Mouse (Mus musculus): Measurements from ENCODE around the gene Pigo. TPM values are rescaled to one million over a fixed set of nuclear protein-coding genes. Genes with fewer than 3 reads are reported as not detected.

Gene Pigo
- polyA plus RNA-seq, 1 experiment = 8.0 TPM

DNA sequence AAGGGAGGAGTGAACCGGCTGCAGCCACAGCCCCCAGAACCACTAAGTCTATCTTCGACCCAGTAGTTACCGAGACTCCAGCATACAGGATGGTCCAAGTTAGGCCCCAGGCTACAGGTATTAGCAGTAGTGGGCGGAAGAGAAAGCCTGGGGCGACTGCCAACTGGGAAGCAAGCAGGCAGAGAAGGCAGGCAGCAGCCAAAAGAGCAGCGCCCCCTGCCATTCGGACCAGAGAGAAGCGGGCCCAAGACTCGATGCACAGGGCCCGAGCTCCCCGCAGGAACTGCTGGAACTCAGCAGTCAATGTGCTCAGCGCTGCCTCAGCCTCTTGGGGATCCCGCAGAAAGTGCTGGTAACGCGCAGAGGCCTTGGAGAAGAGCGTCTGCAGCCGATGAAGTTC lies 4.3 kb downstream of the Pigo start:
- Histone ChIP-seq H3K4me3 (no peak overlapping the region), H3K79me2 (ENCODE audit: control insufficient read depth, insufficient read depth) (no peaks in the 10 kb centered on the region), H3K27me3 (ENCODE audit: control insufficient read depth, insufficient read depth, insufficient read length) (no peaks in the 10 kb centered on the region), H3K36me3 (ENCODE audit: control insufficient read depth, insufficient read depth) (no peaks in the 10 kb centered on the region), H3K4me2 (ENCODE audit: low read depth) (no peak overlapping the region), H3ac (ENCODE audit: control insufficient read depth, insufficient read length) (no peak overlapping the region)
- TF ChIP-seq MYOD1 (IDR thresholded peaks at IDR 0.05; ENCODE audit: control insufficient read depth in 1 of 3, insufficient read length in 2 of 3, low read depth in 2 of 3) = no peak
- no peak for TF ChIP-seq TCF12 (IDR thresholded peaks at IDR 0.05; ENCODE audit: insufficient read depth, poor library complexity, severe bottlenecking)
- no peak for TF ChIP-seq MYOG (IDR thresholded peaks at IDR 0.05; ENCODE audit: control insufficient read depth in 1 of 3, insufficient read depth in 1 of 3, insufficient read length in 2 of 3, low read depth in 2 of 3)
- TF ChIP-seq CEBPB (IDR thresholded peaks at IDR 0.05; ENCODE audit: insufficient read depth, poor library complexity, severe bottlenecking) = no peak
- TF ChIP-seq USF1 (IDR thresholded peaks at IDR 0.05; ENCODE audit: low read depth) = no peak
- no peak for TF ChIP-seq POLR2AphosphoS2 (IDR thresholded peaks at IDR 0.05; ENCODE audit: insufficient read length, low read depth)
- TF ChIP-seq TCF3 (IDR thresholded peaks at IDR 0.05; ENCODE audit: insufficient read length, low read depth) = no peak
- no peak for TF ChIP-seq POLR2A (IDR thresholded peaks at IDR 0.05; ENCODE audit: insufficient read length, low read depth)
- no peak for TF ChIP-seq MAX (IDR thresholded peaks at IDR 0.05; ENCODE audit: low read depth)
- no peak for TF ChIP-seq SRF (IDR thresholded peaks at IDR 0.05; ENCODE audit: control insufficient read depth, insufficient read length, low read depth)

DNA sequence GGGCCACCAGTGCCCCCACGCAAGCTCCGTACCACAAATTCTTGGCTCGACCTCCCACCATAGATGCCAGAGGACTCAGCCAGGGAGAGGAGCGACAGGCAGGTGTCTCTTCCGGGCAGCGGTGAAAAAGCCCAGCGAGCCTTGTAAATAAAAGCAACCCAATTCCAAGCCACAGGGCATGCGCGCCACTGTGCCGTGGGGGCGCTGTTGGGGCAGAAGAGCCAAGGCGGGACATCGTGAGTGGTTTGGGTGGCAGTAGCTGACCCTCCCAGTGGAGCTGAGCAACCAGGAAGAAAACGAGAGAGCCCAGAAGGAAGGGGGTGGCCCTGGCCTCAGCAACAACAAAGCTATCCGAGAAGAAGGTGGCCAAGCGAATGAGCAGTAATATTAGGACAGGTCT lies 4.7 kb downstream of the Pigo start:
- no peaks in the 10 kb centered on the region for H3K36me3 ChIP-seq (ENCODE audit: control insufficient read depth, insufficient read depth)
- no peak for TF ChIP-seq REST (IDR thresholded peaks at IDR 0.05; ENCODE audit: insufficient read depth, insufficient read length)
- TF ChIP-seq MAX (IDR thresholded peaks at IDR 0.05; ENCODE audit: low read depth) = no peak
- no peak for TF ChIP-seq TCF12 (IDR thresholded peaks at IDR 0.05; ENCODE audit: insufficient read depth, poor library complexity, severe bottlenecking)
- TF ChIP-seq MYOG (IDR thresholded peaks at IDR 0.05; ENCODE audit: control insufficient read depth in 1 of 3, insufficient read depth in 1 of 3, insufficient read length in 2 of 3, low read depth in 2 of 3) = no peak
- TF ChIP-seq USF1 (IDR thresholded peaks at IDR 0.05; ENCODE audit: low read depth) = no peak
- TF ChIP-seq TCF3 (IDR thresholded peaks at IDR 0.05; ENCODE audit: insufficient read length, low read depth) = no peak
- TF ChIP-seq POLR2A (IDR thresholded peaks at IDR 0.05; ENCODE audit: insufficient read length, low read depth) = no peak
- TF ChIP-seq E2F4 (IDR thresholded peaks at IDR 0.05; ENCODE audit: insufficient read depth) = no peak
- no peak for TF ChIP-seq MYOD1 (IDR thresholded peaks at IDR 0.05; ENCODE audit: control insufficient read depth in 1 of 3, insufficient read length in 2 of 3, low read depth in 2 of 3)
- TF ChIP-seq POLR2AphosphoS2 (IDR thresholded peaks at IDR 0.05; ENCODE audit: insufficient read length, low read depth) = no peak
- TF ChIP-seq CEBPB (IDR thresholded peaks at IDR 0.05; ENCODE audit: insufficient read depth, poor library complexity, severe bottlenecking) = no peak
- TF ChIP-seq SRF (IDR thresholded peaks at IDR 0.05; ENCODE audit: control insufficient read depth, insufficient read length, low read depth) = no peak
- H3K4me2 ChIP-seq (ENCODE audit: low read depth) = no peak overlapping the region
- no peak overlapping the region for H3ac ChIP-seq (ENCODE audit: control insufficient read depth, insufficient read length)
- H3K4me3 ChIP-seq = no peak overlapping the region
- no peaks in the 10 kb centered on the region for H3K27me3 ChIP-seq (ENCODE audit: control insufficient read depth, insufficient read depth, insufficient read length)
- H3K79me2 ChIP-seq (ENCODE audit: control insufficient read depth, insufficient read depth) = no peaks in the 10 kb centered on the region

DNA sequence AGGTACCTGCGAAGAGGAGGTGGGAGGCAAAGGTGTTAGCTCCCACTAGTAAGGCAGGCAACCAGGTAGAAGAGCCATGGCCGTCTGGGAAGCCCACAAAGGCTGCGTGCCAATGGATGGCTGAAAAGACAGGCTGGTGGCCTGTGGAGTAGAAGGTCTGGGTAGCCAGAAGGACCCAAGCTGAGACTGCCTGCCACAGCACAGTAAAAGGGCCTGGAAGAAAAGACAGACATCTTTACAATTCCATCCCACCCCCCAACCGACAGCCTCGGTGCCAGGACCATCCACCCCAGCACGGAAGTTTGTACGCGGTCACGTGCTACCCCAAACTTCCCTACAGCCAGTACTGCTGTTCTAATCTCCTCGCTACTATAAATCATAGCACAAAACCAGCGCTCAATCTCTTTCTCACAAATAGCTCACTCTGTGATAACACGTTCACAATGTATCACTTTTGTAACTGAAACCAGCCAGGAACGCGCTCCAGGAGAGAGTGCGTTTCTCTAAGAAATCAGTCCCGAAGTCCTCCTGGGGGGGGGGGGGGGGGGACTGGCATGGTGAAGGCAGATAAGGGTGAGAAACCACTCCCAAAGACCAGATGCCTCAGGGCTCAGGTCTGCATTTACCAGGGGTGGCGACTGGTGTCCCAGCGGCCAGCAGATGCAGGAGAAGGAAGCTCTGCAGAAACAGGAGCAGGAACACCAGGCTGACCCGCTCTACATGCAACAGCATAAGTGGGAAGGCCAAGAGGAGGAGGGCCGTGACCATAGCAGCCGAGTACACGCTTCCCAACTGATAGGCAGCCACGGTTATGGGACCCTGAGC lies 5.8 kb downstream of the Pigo start:
- Histone ChIP-seq H3K4me2 (ENCODE audit: low read depth) (no peak overlapping the region), H3K79me2 (ENCODE audit: control insufficient read depth, insufficient read depth) (no peaks in the 10 kb centered on the region), H3K36me3 (ENCODE audit: control insufficient read depth, insufficient read depth) (no peaks in the 10 kb centered on the region), H3K27me3 (ENCODE audit: control insufficient read depth, insufficient read depth, insufficient read length) (no peaks in the 10 kb centered on the region), H3K4me3 (no peak overlapping the region), H3ac (ENCODE audit: control insufficient read depth, insufficient read length) (no peak overlapping the region)
- TF ChIP-seq E2F4 (IDR thresholded peaks at IDR 0.05; ENCODE audit: insufficient read depth) (no peak), MYOG (IDR thresholded peaks at IDR 0.05; ENCODE audit: control insufficient read depth in 1 of 3, insufficient read depth in 1 of 3, insufficient read length in 2 of 3, low read depth in 2 of 3) (no peak), USF1 (IDR thresholded peaks at IDR 0.05; ENCODE audit: low read depth) (no peak), MAX (IDR thresholded peaks at IDR 0.05; ENCODE audit: low read depth) (no peak), POLR2A (IDR thresholded peaks at IDR 0.05; ENCODE audit: insufficient read length, low read depth) (no peak), TCF3 (IDR thresholded peaks at IDR 0.05; ENCODE audit: insufficient read length, low read depth) (no peak), POLR2AphosphoS2 (IDR thresholded peaks at IDR 0.05; ENCODE audit: insufficient read length, low read depth) (no peak), CEBPB (IDR thresholded peaks at IDR 0.05; ENCODE audit: insufficient read depth, poor library complexity, severe bottlenecking) (no peak), SRF (IDR thresholded peaks at IDR 0.05; ENCODE audit: control insufficient read depth, insufficient read length, low read depth) (no peak), REST (IDR thresholded peaks at IDR 0.05; ENCODE audit: insufficient read depth, insufficient read length) (no peak), MYOD1 (IDR thresholded peaks at IDR 0.05; ENCODE audit: control insufficient read depth in 1 of 3, insufficient read length in 2 of 3, low read depth in 2 of 3) (no peak), TCF12 (IDR thresholded peaks at IDR 0.05; ENCODE audit: insufficient read depth, poor library complexity, severe bottlenecking) (no peak)

DNA sequence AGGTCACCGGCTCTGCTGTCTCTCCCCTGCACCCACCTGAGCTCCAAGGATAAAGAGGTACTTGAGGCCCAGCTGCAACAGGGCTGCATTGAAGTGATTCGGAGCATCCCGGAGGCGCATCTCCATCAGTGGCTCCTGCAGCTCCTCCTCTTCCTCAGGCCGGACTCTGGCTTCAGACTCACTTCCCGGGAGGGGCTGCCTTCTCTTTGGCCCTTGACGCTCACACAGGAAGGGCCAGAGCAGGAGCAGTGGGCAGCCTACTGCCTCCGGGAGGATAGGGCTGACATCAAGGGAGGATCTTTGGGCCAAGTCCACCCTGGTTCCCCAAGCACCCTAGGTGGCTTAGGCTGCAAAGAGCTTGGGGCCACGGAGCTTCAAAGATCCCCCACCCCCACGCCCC lies 6.4 kb downstream of the Pigo start:
- H3K27me3 ChIP-seq (ENCODE audit: control insufficient read depth, insufficient read depth, insufficient read length) = no peaks in the 10 kb centered on the region
- no peak overlapping the region for H3K4me3 ChIP-seq
- H3K79me2 ChIP-seq (ENCODE audit: control insufficient read depth, insufficient read depth) = no peaks in the 10 kb centered on the region
- TF ChIP-seq USF1 (IDR thresholded peaks at IDR 0.05; ENCODE audit: low read depth) = no peak
- no peak for TF ChIP-seq REST (IDR thresholded peaks at IDR 0.05; ENCODE audit: insufficient read depth, insufficient read length)
- no peak for TF ChIP-seq TCF12 (IDR thresholded peaks at IDR 0.05; ENCODE audit: insufficient read depth, poor library complexity, severe bottlenecking)
- no peak for TF ChIP-seq TCF3 (IDR thresholded peaks at IDR 0.05; ENCODE audit: insufficient read length, low read depth)
- no peak for TF ChIP-seq MAX (IDR thresholded peaks at IDR 0.05; ENCODE audit: low read depth)
- TF ChIP-seq POLR2AphosphoS2 (IDR thresholded peaks at IDR 0.05; ENCODE audit: insufficient read length, low read depth) = no peak
- no peak for TF ChIP-seq CEBPB (IDR thresholded peaks at IDR 0.05; ENCODE audit: insufficient read depth, poor library complexity, severe bottlenecking)
- TF ChIP-seq POLR2A (IDR thresholded peaks at IDR 0.05; ENCODE audit: insufficient read length, low read depth) = no peak
- TF ChIP-seq MYOG (IDR thresholded peaks at IDR 0.05; ENCODE audit: control insufficient read depth in 1 of 3, insufficient read depth in 1 of 3, insufficient read length in 2 of 3, low read depth in 2 of 3) = no peak
- no peak for TF ChIP-seq SRF (IDR thresholded peaks at IDR 0.05; ENCODE audit: control insufficient read depth, insufficient read length, low read depth)
- TF ChIP-seq MYOD1 (IDR thresholded peaks at IDR 0.05; ENCODE audit: control insufficient read depth in 1 of 3, insufficient read length in 2 of 3, low read depth in 2 of 3) = no peak
- no peak for TF ChIP-seq E2F4 (IDR thresholded peaks at IDR 0.05; ENCODE audit: insufficient read depth)
- no peaks in the 10 kb centered on the region for H3K36me3 ChIP-seq (ENCODE audit: control insufficient read depth, insufficient read depth)
- H3K4me2 ChIP-seq (ENCODE audit: low read depth) = no peak overlapping the region
- H3ac ChIP-seq (ENCODE audit: control insufficient read depth, insufficient read length) = no peak overlapping the region
